Mouse (Mus musculus): Measurements from ENCODE around the gene Wasl.

DNA sequence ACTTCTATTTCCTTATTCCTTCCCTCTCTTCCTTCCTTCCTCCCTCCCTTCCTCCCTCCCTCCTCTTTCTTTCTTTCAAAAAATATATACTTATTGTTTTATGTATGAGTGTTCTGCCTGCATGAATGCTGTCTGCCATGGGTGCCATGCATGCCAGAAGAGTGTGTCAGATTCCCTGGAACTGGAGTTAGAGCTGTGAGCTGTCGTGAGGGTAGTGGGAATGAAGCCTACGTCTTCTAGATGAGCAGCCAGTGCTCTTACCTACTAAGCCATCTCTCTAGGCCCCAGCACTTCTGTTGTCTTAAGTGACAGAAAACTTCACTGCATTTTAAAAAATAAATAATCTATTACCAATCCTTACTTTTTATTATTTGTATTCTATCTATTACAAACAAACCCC lies 43.9 kb downstream of the Wasl start:
- TF ChIP-seq GATA1 (IDR thresholded peaks at IDR 0.05; ENCODE audit: borderline replicate concordance, low read length) (no peak), FLI1 (IDR thresholded peaks at IDR 0.05; ENCODE audit: low read length) (no peak)

Data from megakaryocyte, embryonic 14.5 days (primary cell).